Mouse (Mus musculus): ENCODE measurements around the gene Aqp3. TPM values are rescaled to one million over a fixed set of nuclear protein-coding genes. Genes with fewer than 3 reads are reported as not detected.

Aqp3 gene
- polyA plus RNA-seq, 1 experiment from 2014 or later, result 4.1 TPM

GRCm38 (mm10) chr4:41048926-41049325, 49.1 kb downstream of the Aqp3 start:
- Histone ChIP-seq H3K4me1 (replicated peaks; ENCODE audit: control insufficient read depth, insufficient read depth, low read length) (no peaks in the 10 kb centered on the region), H3K4me3 (ENCODE audit: low read depth, low read length) (no peak overlapping the region), H3K4me2 (replicated peaks; ENCODE audit: low read depth) (no peak overlapping the region), H3K27ac (ENCODE audit: low read depth, low read length) (no peak overlapping the region), H3K9me3 (ENCODE audit: control insufficient read depth) (no peaks in the 10 kb centered on the region), H3K36me3 (ENCODE audit: control insufficient read depth, insufficient read depth) (no peaks in the 10 kb centered on the region), H3K9ac (ENCODE audit: low read depth, low read length) (no peak overlapping the region), H3K27me3 (replicated peaks; ENCODE audit: control insufficient read depth, insufficient read depth, low read length) (no peaks in the 10 kb centered on the region)
- no peak for ATAC-seq
- no peak for TF ChIP-seq CTCF (IDR thresholded peaks at IDR 0.05; ENCODE audit: low read depth)
- 22% methylated on average over 2 of the region's 2 CpGs for WGBS

GRCm38 (mm10) chr4:41047524-41048271, 50.3 kb downstream of the Aqp3 start, which contains the start of gene Aqp7:
Gene Aqp7, minus strand, starts transcription at chr4:41048139.
- Histone ChIP-seq H3K9ac (ENCODE audit: low read depth, low read length) (peak within 1 kb of the TSS; percentile 7; the same call in 1 of the 2 replicates), H3K36me3 (ENCODE audit: control insufficient read depth, insufficient read depth) (no peaks in the 10 kb centered on the region), H3K4me1 (replicated peaks; ENCODE audit: control insufficient read depth, insufficient read depth, low read length) (no peaks in the 10 kb centered on the region), H3K9me3 (ENCODE audit: control insufficient read depth) (no peaks in the 10 kb centered on the region), H3K4me2 (replicated peaks; ENCODE audit: low read depth) (no peak within 1 kb of the TSS), H3K27me3 (replicated peaks; ENCODE audit: control insufficient read depth, insufficient read depth, low read length) (no peaks in the 10 kb centered on the region), H3K27ac (ENCODE audit: low read depth, low read length) (no peak within 1 kb of the TSS), H3K4me3 (ENCODE audit: low read depth, low read length) (no peak within 1 kb of the TSS)
- no peak for TF ChIP-seq CTCF (IDR thresholded peaks at IDR 0.05; ENCODE audit: low read depth)
- WGBS, result 55% methylated on average over 9 of the region's 9 CpGs
- ATAC-seq, result no peak

GRCm38 (mm10) chr4:41046254-41046795, 51.7 kb downstream of the Aqp3 start:
- Histone ChIP-seq H3K4me3 (ENCODE audit: low read depth, low read length) (no peak overlapping the region), H3K9ac (ENCODE audit: low read depth, low read length) (no peak overlapping the region), H3K36me3 (ENCODE audit: control insufficient read depth, insufficient read depth) (no peaks in the 10 kb centered on the region), H3K9me3 (ENCODE audit: control insufficient read depth) (no peaks in the 10 kb centered on the region), H3K4me2 (replicated peaks; ENCODE audit: low read depth) (no peak overlapping the region), H3K4me1 (replicated peaks; ENCODE audit: control insufficient read depth, insufficient read depth, low read length) (no peaks in the 10 kb centered on the region), H3K27me3 (replicated peaks; ENCODE audit: control insufficient read depth, insufficient read depth, low read length) (no peaks in the 10 kb centered on the region), H3K27ac (ENCODE audit: low read depth, low read length) (no peak overlapping the region)
- ATAC-seq, result no peak
- WGBS, result 84% methylated on average over 13 of the region's 13 CpGs
- no peak for TF ChIP-seq CTCF (IDR thresholded peaks at IDR 0.05; ENCODE audit: low read depth)

- TF ChIP-seq CTCF (IDR thresholded peaks at IDR 0.05; ENCODE audit: low read depth), result peak; percentile 32
- Histone ChIP-seq H3K27ac (ENCODE audit: low read depth, low read length) (no peak overlapping the region), H3K27me3 (replicated peaks; ENCODE audit: control insufficient read depth, insufficient read depth, low read length) (no peaks in the 10 kb centered on the region), H3K4me3 (ENCODE audit: low read depth, low read length) (no peak overlapping the region), H3K36me3 (ENCODE audit: control insufficient read depth, insufficient read depth) (no peaks in the 10 kb centered on the region), H3K9ac (ENCODE audit: low read depth, low read length) (no peak overlapping the region), H3K4me2 (replicated peaks; ENCODE audit: low read depth) (peak overlapping the region; percentile 42), H3K9me3 (ENCODE audit: control insufficient read depth) (no peaks in the 10 kb centered on the region), H3K4me1 (replicated peaks; ENCODE audit: control insufficient read depth, insufficient read depth, low read length) (no peaks in the 10 kb centered on the region)
- ATAC-seq, result peak; percentile 36; the same call in 1 of the 2 replicates
- WGBS, result 42% methylated on average over 3 of the region's 3 CpGs
Observed at GRCm38 (mm10) chr4:41045288-41045687, 52.7 kb downstream of the Aqp3 start.

- no peak overlapping the region for H3K4me3 ChIP-seq (ENCODE audit: low read depth, low read length)
- peak; percentile 40; the same call in 1 of the 2 replicates for ATAC-seq
- TF ChIP-seq CTCF (IDR thresholded peaks at IDR 0.05; ENCODE audit: low read depth), result peak; percentile 62
- 66% methylated on average over 5 of the region's 5 CpGs for WGBS
- no peaks in the 10 kb centered on the region for H3K36me3 ChIP-seq (ENCODE audit: control insufficient read depth, insufficient read depth)
- no peaks in the 10 kb centered on the region for H3K4me1 ChIP-seq (replicated peaks; ENCODE audit: control insufficient read depth, insufficient read depth, low read length)
- H3K27me3 ChIP-seq (replicated peaks; ENCODE audit: control insufficient read depth, insufficient read depth, low read length), result no peaks in the 10 kb centered on the region
- 0 out of 2 replicates have a peak overlapping the region, but pooled peaks have one; percentile 10 for H3K4me2 ChIP-seq (replicated peaks; ENCODE audit: low read depth)
- H3K27ac ChIP-seq (ENCODE audit: low read depth, low read length), result no peak overlapping the region
- H3K9ac ChIP-seq (ENCODE audit: low read depth, low read length), result no peak overlapping the region
- H3K9me3 ChIP-seq (ENCODE audit: control insufficient read depth), result no peaks in the 10 kb centered on the region
Observed at GRCm38 (mm10) chr4:41043961-41044360, 54.0 kb downstream of the Aqp3 start.

GRCm38 (mm10) chr4:41042880-41043279, 55.1 kb downstream of the Aqp3 start:
- 51% methylated on average over 12 of the region's 12 CpGs for WGBS
- Histone ChIP-seq H3K9me3 (ENCODE audit: control insufficient read depth) (no peaks in the 10 kb centered on the region), H3K27ac (ENCODE audit: low read depth, low read length) (no peak overlapping the region), H3K36me3 (ENCODE audit: control insufficient read depth, insufficient read depth) (no peaks in the 10 kb centered on the region), H3K4me1 (replicated peaks; ENCODE audit: control insufficient read depth, insufficient read depth, low read length) (no peaks in the 10 kb centered on the region), H3K4me2 (replicated peaks; ENCODE audit: low read depth) (no peak overlapping the region), H3K27me3 (replicated peaks; ENCODE audit: control insufficient read depth, insufficient read depth, low read length) (no peaks in the 10 kb centered on the region), H3K4me3 (ENCODE audit: low read depth, low read length) (no peak overlapping the region), H3K9ac (ENCODE audit: low read depth, low read length) (no peak overlapping the region)
- no peak for ATAC-seq
- TF ChIP-seq CTCF (IDR thresholded peaks at IDR 0.05; ENCODE audit: low read depth), result no peak

Other genes starting within 250 kb of the Aqp3 start
- gene B4galt1, start 244.2 kb downstream of the Aqp3 start, polyA plus RNA-seq (2015; fragmentation: Nextera tagmentation; extraction: Ambion mirVana), result 15.3 and 15.5 TPM in 2 replicates
- gene Spink4, start 178.1 kb downstream of the Aqp3 start, polyA plus RNA-seq (2015; fragmentation: Nextera tagmentation; extraction: Ambion mirVana), result 419 and 610 TPM in 2 replicates
- gene Bag1, start 149.9 kb downstream of the Aqp3 start, polyA plus RNA-seq (2015; fragmentation: Nextera tagmentation; extraction: Ambion mirVana), result 120 and 138 TPM in 2 replicates
- gene Chmp5, start 149.8 kb downstream of the Aqp3 start, polyA plus RNA-seq (2015; fragmentation: Nextera tagmentation; extraction: Ambion mirVana), result 133 and 136 TPM in 2 replicates
- 25.9 and 27.9 TPM in 2 replicates for gene Nfx1, start 127.3 kb downstream of the Aqp3 start, polyA plus RNA-seq (2015; fragmentation: Nextera tagmentation; extraction: Ambion mirVana)
- gene Aqp7, start 50.0 kb downstream of the Aqp3 start, polyA plus RNA-seq (2015; fragmentation: Nextera tagmentation; extraction: Ambion mirVana), result 9.9 and 14.1 TPM in 2 replicates
- 7.7 and 8.4 TPM in 2 replicates for gene Nol6, start 26.3 kb upstream of the Aqp3 start, polyA plus RNA-seq (2015; fragmentation: Nextera tagmentation; extraction: Ambion mirVana)
- 64.5 and 67.9 TPM in 2 replicates for gene Ube2r2, start 37.6 kb upstream of the Aqp3 start, polyA plus RNA-seq (2015; fragmentation: Nextera tagmentation; extraction: Ambion mirVana)
- 15.3 and 17.7 TPM in 2 replicates for gene Ubap2, start 177.0 kb upstream of the Aqp3 start, polyA plus RNA-seq (2015; fragmentation: Nextera tagmentation; extraction: Ambion mirVana)
- 27.0 and 29.1 TPM in 2 replicates for gene Dcaf12, start 216.7 kb upstream of the Aqp3 start, polyA plus RNA-seq (2015; fragmentation: Nextera tagmentation; extraction: Ambion mirVana)

Measured in intestine, postnatal 0 days (tissue).